Mouse (Mus musculus): Measurements from ENCODE around the gene Ankrd34a.
"Not testable (repeated sequence)": the region's sequence is repeated elsewhere in the genome, so short reads cannot be mapped to it uniquely, and the experiment has no call there.

Gene Ankrd34a

DNA sequence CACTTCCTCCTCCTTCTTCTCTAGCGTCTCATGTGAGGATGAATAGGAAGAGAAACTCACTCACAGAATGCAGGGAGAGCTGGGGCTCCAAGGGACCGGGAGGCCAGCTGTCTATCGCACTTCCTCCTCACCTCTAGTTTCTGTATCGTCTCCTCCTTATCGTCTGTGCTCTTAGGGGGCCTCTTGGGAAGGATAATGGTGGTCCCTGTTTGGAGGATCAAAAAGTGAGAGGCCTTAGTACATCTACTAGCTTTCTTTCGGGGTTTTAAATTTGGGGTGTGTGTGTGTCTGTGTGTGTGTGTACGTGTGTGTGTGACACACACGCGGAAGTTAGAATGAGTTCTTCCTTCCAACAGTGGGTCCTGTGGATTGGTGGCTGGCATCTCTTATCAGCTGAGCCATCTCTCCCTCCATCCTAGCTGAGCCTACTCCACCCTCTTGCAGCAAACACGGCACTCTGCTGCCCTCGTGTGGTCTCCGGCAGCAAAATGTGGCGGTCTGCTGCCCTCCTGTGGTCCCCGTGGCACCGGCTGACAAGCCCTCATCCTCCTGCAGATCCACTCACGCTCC, 16.5 kb upstream of the Ankrd34a start:
- DNase-seq (ENCODE audit: low spot score in 2 of 2) = peak; percentile 91 to 95

DNA sequence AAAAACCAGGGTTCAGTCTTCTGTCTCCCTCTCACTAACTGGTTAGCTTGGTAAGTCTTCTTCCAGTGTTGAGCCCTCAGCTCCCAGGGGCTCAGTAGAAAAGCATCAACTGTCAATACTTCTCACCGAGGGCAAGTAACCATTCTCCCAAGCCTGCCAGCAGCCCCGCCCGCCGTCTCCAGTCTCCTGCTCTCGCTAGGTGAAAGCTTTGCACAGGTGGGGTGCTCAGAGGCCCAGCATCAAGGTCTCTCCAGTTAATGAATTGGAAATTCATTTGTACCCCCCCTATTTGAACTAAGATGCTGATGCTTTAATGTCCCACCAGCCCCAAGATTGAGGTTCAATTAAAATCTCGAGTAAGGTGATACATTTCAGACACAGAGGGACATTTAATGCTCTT, 15.3 kb upstream of the Ankrd34a start:
- DNase-seq (ENCODE audit: low spot score in 2 of 2) = no peak

DNA sequence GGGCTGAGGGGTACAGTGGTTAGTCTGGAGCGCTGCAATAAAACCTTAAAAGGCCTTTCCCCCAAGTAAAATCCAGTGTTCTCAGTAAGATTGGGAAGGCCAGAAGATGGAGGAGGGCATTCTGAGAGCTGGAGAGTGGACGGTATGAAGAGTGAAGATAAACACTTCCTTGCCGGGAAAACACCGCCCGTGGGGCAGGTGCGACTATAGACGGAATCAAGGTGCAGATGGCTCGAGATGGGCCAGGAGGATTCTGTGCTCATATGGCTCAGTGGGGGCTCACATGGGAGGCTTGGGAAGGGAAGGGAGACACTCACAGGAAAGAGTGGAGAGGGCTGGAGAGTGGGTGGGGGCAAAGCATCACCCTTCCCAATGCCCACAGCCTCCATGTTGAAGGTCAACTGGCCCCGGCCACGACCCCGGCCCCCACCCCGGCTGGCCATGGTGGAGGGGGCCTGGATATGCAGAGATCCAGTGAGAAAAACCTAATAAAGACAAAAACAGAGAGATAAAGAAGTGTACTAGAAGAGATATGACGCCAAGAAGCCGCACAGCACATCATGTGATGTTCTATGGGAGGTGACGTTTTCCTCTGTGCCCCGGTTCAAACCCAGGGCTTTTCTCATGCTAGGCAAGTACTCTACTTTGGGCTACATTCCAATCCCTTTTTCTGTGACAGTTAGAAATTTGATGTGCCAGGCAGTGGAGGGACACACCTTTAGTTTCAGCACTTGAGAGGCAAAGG, 14.5 kb upstream of the Ankrd34a start:
- no peak for DNase-seq (ENCODE audit: low spot score in 2 of 2)

DNA sequence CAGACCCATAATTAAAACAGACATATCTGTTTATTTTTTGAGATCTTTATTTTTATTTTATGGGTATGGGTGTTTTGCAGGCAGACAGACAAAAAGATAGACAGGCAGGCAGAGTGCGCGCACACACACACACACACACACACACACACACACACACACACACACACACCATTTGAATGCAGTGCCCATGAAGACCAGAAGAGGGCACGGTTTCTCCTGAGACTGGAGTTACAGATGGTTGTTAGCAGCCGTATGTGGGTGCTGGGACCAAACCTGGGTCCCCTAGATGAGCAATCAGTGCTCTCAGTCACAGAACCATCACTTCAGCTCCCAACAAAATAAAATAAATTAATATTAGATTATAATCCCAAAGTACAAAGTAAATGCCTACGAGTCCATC, 13.1 kb upstream of the Ankrd34a start:
- DNase-seq (ENCODE audit: low spot score in 2 of 2) = no peak

DNA sequence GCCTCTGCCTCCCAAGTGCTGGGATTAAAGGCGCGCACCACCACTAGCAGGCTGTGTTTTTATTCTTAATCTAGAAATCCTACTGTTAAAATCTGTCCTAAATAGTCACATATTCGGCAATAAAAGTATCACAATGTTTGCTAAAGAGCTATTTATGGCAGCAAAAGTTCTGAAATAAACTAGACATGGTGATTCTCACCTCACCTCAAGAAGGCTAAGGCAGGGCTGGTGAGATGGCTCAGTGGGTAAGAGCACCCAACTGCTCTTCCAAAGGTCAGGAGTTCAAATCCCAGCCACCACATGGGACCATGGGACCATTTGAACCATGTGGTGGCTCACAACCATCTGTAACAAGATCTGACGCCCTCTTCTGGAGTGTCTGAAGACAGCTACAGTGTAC, 5.8 kb upstream of the Ankrd34a start:
- DNase-seq (ENCODE audit: low spot score in 2 of 2) = no peak

DNA sequence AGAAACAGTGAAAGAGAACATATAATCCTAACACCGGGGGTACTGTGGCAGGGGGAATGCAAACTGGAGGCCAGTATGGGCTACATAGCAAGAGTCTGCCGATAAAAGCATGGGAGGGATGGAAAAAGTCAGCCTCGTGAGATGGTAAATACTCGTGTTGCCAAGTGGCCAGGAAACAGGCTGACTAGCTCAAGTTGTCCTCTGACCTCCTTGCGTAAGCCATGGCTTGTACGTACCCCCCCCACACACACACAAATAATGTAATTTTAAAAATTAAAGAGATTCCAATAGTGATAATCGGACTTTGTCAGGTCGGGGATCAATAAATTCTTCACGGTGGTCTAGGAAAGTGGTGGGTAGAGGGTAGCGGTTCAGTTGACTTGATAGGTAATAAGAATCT, 3.1 kb upstream of the Ankrd34a start:
- no peak for DNase-seq (ENCODE audit: low spot score in 2 of 2)

DNA sequence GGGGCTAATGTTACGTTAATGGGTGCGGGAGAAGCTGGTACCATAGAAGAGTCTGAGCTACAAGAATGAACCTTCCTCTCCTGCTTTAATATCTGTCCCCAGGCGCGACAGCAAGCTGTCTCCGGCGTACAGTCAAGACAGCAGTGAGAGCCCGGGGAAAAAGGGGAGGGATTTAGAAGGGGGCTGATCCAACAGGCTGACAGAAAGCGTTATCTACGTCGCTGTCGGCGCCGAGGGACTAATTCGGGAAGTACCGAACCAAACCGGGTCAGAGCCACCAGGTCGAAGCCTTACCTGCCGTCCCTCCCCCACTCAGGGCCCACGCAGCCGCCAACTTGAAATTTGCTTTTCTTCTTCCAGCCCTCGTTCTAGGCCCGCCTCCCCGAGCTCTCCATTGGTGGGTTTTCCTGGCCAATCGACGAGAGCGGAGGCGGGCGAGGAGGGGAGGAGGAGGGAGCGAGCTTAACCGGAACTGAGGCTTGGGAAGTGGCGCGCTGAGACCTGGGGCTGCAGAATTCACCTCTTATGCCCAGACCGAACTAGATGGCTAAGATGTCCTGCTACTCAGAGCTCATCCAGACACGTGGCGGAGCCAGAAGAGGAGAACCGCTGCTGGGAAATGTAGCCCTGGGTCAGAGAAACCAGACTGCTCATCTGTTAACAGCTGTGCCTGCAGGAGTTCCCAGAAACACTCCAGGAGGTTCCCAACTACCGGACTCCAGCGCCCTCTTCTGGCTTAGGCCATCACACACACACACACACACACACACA, 2.5 kb upstream of the Ankrd34a start, which contains the start of gene Polr3gl:
Gene Polr3gl (minus strand): TSS at position 392 of the 771 bp plus-strand sequence.
- DNase-seq (ENCODE audit: low spot score in 2 of 2) = peak; percentile 95 to 96

DNA sequence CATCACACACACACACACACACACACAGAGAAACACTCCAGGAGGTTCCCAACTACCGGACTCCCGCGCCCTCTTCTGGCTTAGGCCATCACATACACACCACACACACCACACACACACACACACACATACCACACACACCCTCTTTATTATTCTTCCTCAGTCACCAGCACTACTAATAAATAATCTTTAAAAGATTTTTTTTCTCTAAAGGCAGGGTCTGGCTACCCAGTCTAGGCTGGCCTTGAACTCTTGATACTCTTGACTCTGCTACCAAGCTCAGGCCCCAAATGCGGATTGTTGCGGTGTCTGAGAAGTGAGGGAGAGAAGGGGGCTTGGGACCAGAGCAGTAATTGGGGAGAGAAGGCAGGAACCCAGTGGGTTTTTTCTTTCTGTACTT, 1.6 kb upstream of the Ankrd34a start:
- no peak for DNase-seq (ENCODE audit: low spot score in 2 of 2)

DNA sequence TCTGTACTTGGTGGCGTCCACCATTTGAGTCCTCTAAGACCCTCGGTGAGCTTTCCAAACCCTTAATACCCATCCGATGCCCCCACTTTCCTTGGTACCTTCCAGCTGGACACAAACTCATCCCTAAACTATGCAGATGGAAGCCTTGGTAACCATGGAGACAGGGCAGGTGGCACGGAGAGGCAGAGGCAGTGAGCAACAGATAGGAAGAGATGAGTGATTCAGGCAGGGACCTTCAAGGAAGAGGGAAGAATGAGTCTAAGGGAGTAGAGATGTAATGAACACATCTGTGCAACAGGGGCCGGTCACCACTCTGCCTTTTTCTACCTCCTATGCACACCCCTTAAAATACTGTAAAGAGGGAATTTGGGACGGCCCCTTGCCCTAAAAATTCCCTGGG, 775 bp upstream of the Ankrd34a start:
- peak; percentile 62 for DNase-seq (ENCODE audit: low spot score in 2 of 2)

DNA sequence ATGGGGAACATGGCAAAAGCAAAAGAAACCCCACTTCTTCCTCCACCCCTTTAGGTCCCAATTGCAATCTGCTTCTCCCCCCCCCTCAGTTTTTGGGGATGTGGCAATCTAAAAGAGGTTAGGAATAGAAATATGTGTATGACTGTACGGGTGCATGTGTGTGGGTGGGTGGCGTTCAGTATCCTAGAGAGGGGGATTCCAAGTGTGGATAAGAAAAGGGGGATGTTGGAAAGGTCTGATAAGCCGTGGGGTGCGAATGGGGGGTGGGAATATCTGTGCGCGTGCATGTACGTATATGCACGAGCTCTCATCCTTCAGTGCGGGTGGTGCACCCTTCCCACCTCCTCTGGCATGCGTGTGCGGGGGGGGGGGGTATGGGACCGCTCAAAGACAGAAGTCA, 419 bp downstream of the Ankrd34a start:
- peak in 1 of 2 experiments; percentile 43 for DNase-seq (ENCODE audit: low spot score in 2 of 2)

DNA sequence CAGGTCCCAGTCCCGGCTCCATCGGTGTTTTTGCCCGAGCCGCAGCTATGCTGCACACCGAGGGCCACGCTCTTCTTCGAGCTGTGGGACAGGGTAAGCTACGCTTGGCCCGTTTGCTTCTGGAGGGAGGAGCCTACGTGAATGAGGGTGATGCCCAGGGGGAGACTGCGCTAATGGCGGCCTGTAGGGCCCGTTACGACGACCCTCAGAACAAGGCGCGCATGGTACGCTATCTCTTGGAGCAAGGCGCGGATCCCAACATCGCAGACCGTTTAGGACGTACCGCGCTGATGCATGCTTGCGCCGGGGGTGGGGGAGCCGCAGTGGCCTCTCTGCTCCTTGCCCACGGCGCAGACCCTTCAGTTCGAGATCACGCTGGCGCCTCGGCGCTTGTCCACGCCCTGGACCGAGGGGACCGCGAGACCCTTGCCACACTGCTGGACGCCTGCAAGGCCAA, 1.0 kb downstream of the Ankrd34a start:
- peak; percentile 46 to 47 for DNase-seq (ENCODE audit: low spot score in 2 of 2)

DNA sequence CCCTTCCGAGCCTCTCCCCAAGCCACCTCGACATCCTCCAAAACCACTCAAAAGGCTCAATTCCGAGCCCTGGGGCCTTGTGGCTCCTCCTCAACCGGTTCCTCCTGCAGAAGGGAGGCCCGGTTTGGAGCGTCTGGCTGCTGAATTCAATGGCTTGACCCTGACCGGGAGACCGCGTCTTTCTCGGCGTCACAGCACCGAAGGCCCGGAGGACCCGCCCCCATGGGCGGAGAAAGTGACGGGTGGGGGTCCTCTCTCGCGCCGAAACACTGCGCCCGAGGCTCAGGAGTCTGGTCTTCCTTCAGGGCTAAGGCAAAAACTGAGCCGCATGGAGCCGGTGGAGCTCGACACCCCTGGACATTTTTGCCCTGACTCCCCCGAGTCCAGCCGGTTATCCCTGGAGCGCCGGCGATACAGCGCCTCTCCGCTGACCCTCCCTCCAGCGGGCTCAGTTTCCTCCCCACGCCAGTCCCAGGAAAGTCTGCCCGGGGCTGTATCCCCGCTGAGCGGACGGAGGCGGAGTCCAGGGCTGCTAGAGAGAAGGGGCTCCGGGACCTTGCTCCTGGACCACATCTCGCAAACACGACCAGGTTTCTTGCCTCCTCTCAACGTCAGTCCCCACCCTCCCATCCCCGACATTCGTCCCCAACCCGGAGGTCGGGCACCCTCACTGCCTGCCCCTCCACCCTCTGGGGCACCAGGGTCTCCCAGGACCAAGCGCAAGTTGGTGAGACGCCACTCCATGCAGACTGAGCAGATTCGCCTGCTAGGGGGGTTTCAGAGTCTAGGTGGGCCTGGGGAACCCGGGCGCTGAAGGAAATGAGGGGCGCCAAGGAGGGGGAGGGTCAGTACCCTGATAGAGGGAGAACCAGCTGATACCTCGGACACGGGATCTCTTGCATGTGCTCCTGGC, 2.0 kb downstream of the Ankrd34a start:
- DNase-seq (ENCODE audit: low spot score in 2 of 2) = peak; percentile 60 to 69

DNA sequence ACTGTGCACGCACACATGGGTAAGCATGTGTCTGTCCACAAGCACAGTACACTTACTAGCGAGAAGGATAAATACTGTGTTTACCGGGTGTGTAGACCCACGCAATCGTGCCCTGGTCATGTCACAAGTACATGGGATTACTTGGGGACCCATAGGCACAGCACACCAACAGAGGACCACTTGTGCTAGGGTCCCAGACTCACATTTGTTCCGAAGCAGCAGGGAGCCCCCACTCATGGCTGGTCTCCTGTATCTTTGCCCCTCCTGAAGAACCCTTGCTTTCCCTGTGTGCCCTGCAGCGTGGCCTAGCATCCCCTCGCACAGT, 2.6 kb downstream of the Ankrd34a start:
- DNase-seq (ENCODE audit: low spot score in 2 of 2) = peak in 1 of 2 experiments; percentile 25

DNA sequence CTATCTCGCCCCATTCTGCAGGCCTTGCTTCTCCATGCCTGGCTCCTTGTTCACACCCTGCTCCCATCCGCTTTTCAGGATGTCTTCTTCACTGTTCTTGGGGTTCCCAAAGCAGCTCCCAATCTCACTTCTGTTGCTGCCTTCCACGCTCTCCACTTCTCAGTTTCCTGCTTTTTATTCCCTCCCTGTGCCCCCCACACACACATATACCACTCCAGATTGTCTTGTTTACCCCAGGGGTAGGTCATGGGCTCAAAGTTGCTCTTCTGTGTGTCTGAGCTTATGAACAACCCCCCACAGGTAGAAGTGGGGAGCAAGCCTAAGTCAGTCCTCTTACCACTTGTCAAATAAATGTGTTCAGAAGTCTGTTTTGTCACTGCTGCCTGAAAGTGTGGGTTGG, 3.0 kb downstream of the Ankrd34a start:
- DNase-seq (ENCODE audit: low spot score in 2 of 2) = no peak

DNA sequence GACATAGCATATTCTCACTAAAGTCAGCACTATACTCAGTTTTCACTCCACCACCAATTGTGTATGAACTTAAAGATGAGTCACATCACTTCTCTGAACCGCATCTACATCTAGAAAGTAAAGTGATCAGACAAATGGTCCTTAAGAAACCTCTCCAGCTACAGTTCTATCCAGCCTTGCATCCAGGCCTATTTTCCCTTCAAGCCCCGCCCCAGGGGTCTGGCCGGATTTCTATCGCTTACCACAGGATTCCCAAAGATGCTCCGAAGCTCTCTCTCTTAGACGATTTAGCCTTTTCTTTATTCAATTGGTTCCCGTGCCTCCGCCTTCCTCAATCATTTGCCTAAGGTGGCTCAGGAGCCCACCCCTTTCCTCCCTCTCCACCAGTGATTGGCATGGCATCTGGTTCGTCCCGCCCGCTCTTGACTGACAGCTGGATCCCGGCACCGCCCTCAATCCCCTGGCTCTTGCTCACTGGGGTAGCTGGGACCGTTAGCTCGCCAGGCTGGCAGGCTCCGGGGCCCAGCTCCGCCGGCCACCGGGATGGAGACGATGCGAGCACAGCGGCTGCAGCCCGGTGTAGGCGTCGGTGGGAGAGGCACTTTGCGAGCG, 4.3 kb downstream of the Ankrd34a start, which contains the start of gene Lix1l:
Gene Lix1l (plus strand): TSS at position 511 of the 612 bp plus-strand sequence.
- DNase-seq (ENCODE audit: low spot score in 2 of 2) = peak; percentile 94 to 95

DNA sequence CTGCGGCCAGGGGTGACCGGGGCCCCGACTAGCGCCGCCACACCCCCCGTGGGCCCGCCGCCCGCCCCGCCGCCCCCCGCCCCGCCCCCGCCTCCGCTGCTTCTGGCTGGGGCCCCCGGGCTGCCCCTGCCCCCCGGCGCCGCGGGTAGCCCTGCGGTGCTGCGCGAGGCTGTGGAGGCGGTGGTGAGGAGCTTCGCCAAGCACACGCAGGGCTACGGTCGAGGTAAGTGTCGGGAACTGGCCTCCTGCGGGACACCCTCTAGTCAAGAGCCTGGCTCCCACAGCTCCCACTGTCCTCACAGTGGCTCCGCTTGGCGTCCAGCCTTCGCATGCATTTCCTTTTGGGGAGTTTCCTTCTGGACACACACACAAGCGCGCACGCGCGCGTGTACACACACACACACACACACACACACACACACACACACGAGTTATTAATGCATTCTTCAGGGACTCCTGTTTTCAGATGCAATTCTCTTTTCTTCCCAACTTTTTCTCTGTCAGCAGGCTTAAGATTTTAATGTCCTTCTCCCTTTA, 4.9 kb downstream of the Ankrd34a start:
- peak; percentile 58 to 67 for DNase-seq (ENCODE audit: low spot score in 2 of 2)

DNA sequence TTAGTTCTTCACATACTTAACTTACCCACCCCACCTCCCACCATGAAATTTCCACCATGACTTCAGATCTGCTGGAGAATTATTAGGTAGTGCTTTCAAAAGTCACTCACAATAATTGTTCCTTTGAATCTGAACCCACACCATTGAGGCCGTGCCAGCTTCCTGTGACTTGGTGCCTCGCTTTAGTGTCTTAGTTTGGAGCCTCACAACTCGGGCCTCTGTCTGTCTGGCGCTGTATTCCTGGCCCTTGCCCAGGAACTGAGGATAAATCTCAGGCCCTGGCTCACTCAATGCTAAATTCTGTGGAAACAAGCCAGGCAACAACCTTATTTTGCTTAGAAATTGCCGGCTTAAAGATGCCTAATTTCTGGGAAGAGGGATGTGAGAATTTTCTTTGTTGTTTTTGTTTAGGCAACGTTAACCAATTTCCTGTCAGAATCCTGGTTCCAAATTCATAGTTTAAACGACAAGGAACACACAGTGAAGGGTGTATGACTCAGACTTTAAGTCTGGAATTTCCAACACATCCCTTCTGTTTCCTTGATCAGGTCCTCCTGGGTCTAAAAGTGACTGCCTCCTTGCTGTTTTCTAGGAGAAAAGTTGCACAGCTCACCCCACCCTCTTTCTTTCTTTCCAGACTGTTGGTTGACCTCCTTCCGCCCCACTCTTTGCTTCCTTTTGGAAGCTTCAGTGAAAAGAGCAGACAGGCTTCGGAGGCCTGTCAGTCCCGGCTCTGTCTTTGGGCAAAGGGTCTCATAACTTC, 5.7 kb downstream of the Ankrd34a start:
- peak in 1 of 2 experiments; percentile 29 for DNase-seq (ENCODE audit: low spot score in 2 of 2)

DNA sequence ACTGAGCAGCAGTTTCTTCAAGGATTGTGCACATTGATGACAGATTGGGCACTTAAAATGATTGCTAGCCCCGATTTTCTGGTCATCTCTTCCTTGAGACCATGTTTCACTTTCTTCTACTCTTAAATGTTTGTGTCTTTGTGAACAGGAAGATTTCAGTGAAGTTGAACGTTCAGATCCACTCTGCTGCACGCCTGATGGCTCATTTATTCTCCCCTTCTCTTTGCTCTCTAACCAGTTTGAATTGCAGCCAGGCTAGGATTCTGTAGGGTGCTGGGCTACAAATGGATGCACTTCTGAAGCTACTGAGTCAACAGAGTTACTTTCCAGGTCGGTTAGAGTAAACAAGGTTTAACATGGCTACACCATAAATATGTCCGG, 6.3 kb downstream of the Ankrd34a start:
- DNase-seq (ENCODE audit: low spot score in 2 of 2) = peak in 1 of 2 experiments; percentile 23

DNA sequence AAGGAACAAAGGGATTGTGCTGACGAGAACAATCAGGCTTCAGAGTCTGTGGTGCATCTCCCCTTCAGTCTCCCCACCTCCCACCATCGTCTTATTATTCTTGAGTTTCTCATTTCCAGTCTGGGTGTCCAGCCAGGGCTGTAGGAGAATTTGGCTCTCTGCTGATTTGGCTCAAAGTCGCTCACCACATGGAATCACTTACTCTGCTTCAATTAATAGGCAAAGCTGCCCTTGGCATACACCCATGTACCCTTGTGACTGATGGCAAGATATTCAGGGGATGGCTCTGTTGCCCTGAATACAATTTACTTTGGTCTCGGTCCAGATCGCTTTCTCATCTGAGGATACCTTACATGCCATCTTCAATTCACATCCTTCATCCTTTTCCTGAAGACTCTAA, 6.9 kb downstream of the Ankrd34a start:
- DNase-seq (ENCODE audit: low spot score in 2 of 2) = no peak

DNA sequence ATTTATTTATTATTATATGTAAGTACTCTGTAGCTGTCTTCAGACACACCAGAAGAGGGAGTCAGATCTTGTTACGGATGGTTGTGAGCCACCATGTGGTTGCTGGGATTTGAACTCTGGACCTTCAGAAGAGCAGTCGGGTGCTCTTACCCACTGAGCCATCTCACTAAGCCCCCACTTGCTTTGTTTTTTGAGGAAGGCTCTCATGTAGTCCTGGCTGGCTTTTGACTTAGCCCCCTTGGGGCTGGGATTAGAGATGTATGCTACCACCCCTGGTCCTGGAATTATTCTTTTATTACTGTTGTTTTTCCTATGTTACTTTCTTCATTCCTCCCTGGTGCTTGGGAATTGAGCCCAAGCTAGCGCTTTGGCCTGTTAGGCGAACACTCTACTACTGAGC, 9.6 kb downstream of the Ankrd34a start:
- DNase-seq (ENCODE audit: low spot score in 2 of 2) = not testable (repeated sequence)
